ENCODE assay signal across 13 mouse cellular contexts in the genomic region with DNA sequence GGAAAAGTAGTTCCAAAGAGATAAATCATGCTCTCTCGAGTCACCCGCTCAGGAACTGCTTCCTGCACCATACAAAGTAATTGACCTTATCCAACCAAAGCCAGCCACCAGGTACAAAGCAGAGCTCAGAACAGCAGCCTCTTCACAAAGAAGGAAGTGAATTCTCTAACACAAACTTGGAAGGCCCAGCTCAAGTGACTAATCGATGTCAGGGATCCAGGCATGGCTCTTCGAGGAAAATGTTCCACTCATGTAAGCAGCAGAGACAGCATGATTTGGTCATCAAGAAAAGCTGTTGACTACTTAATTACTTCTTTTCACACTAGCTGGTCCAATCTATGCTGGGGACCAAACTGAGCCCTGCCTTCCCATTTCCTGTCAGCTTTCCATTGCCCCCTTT.
DNase-seq lines count a peak whose midpoint lies in the region; ATAC-seq and TF ChIP-seq lines count a peak whose summit lies in the region.
"Had no signal": no experiment of that assay in that cellular context is flagged by ENCODE, and none has a peak within 500 bp of the region (broad histone marks: within the 10 kb centered on the region; RNA-seq: fewer than 3 reads in every experiment).

No protein-coding gene starts in this region.

- 46% methylated on average over 4 of the region's 4 CpGs for WGBS in intestine, embryonic 14.5 days
- WGBS in olfactory bulb, adult 2 months = 70% methylated on average over 4 of the region's 4 CpGs
- WGBS in hindbrain, embryonic 12.5 days = 72% methylated on average over 4 of the region's 4 CpGs

- peak; percentile 79 for DNase-seq in heart, adult 11 months
- DNase-seq in heart, postnatal 25 days (ENCODE audit: low spot score) = no peak
- no peak for DNase-seq in left cerebral cortex, adult 2 months (ENCODE audit: extremely low spot score in 1 of 2, low spot score in 2 of 2)
- DNase-seq in left cerebral cortex, adult 18-20 months (ENCODE audit: low spot score in 2 of 2) = no peak
- DNase-seq in intestine, embryonic 14.5 days (ENCODE audit: low spot score) = no peak
- DNase-seq in thymus, postnatal 10 days (ENCODE audit: low spot score in 2 of 2) = no peak
- DNase-seq: adrenal gland, postnatal 36 days; B cell, adult 2 months; cerebellum, adult 9-11 months had no signal

- H3K4me1 ChIP-seq in intestine, embryonic 14.5 days (replicated peaks; ENCODE audit: control insufficient read depth, insufficient read depth, low read length) = peaks cover 48% of the 10 kb centered on the region
- H3K4me1 ChIP-seq in olfactory bulb, adult 2 months (ENCODE audit: control insufficient read depth, insufficient read depth, low read length) = peaks cover 10% of the 10 kb centered on the region
- peaks cover 30% of the 10 kb centered on the region for H3K4me1 ChIP-seq in hindbrain, embryonic 12.5 days

- no peaks in the 10 kb centered on the region for H3K27me3 ChIP-seq in intestine, embryonic 14.5 days (replicated peaks; ENCODE audit: control insufficient read depth, insufficient read depth, low read length)
- no peaks in the 10 kb centered on the region for H3K27me3 ChIP-seq in hindbrain, embryonic 12.5 days
- H3K27me3 ChIP-seq: Patski had no signal

- H3K36me3 ChIP-seq in intestine, embryonic 14.5 days (ENCODE audit: control insufficient read depth, insufficient read depth, low read length) = no peaks in the 10 kb centered on the region
- no peaks in the 10 kb centered on the region for H3K36me3 ChIP-seq in hindbrain, embryonic 12.5 days
- H3K36me3 ChIP-seq: forebrain, embryonic 10.5 days had no signal

- 0 out of 2 replicates have a peak overlapping the region, but pooled peaks have one; percentile 8 for H3K4me2 ChIP-seq in intestine, embryonic 14.5 days (ENCODE audit: low read length)
- H3K4me2 ChIP-seq in hindbrain, embryonic 12.5 days (replicated peaks) = no peak overlapping the region

- H3K9ac ChIP-seq in intestine, embryonic 14.5 days (ENCODE audit: low read length) = no peak overlapping the region
- no peak overlapping the region for H3K9ac ChIP-seq in hindbrain, embryonic 12.5 days

- ATAC-seq in intestine, embryonic 14.5 days (replicated peaks; ENCODE audit: low FRiP score, low TSS enrichment, low read depth) = no peak
- no peak for ATAC-seq in hindbrain, embryonic 12.5 days (ENCODE audit: low FRiP score)
- ATAC-seq: Patski had no signal

- no peak for TF ChIP-seq POLR2A in olfactory bulb, adult 2 months (IDR thresholded peaks at IDR 0.05; ENCODE audit: insufficient read depth, low read depth, low read length)

- H3K9me3 ChIP-seq in intestine, embryonic 14.5 days (ENCODE audit: control insufficient read depth, low read length) = no peaks in the 10 kb centered on the region
- H3K9me3 ChIP-seq in hindbrain, embryonic 12.5 days (replicated peaks) = no peaks in the 10 kb centered on the region
- H3K9me3 ChIP-seq: forebrain, embryonic 10.5 days had no signal

- peak overlapping the region; percentile 56; the same call in 1 of the 2 replicates for H3K27ac ChIP-seq in left cerebral cortex, adult 2 months
- H3K27ac ChIP-seq in intestine, embryonic 14.5 days (ENCODE audit: low read depth) = peak overlapping the region; percentile 47
- H3K27ac ChIP-seq in olfactory bulb, adult 2 months (ENCODE audit: insufficient read depth, low read depth, low read length) = peak overlapping the region; percentile 75
- H3K27ac ChIP-seq in hindbrain, embryonic 12.5 days = no peak overlapping the region
- H3K27ac ChIP-seq: forebrain, embryonic 10.5 days had no signal

- no peak for TF ChIP-seq CTCF in left cerebral cortex, adult 2 months (IDR thresholded peaks at IDR 0.05)
- TF ChIP-seq CTCF in olfactory bulb, adult 2 months (IDR thresholded peaks at IDR 0.05; ENCODE audit: insufficient read depth, low read depth, low read length) = no peak

- intact Hi-C loops in heart, postnatal 25 days (cut with DNase I) = loop anchor here (5.0 kb wide), 1 partner anchor 39 kb away; no protein-coding TSS in a partner anchor
- intact Hi-C loops in left cerebral cortex, adult 2 months (cut with DNase I) = no loop called here

- no peak overlapping the region for H3K4me3 ChIP-seq in left cerebral cortex, adult 2 months
- H3K4me3 ChIP-seq in intestine, embryonic 14.5 days (ENCODE audit: low read depth, low read length) = no peak overlapping the region
- H3K4me3 ChIP-seq in olfactory bulb, adult 2 months (ENCODE audit: insufficient read depth, low read depth, low read length) = no peak overlapping the region
- H3K4me3 ChIP-seq in hindbrain, embryonic 12.5 days = no peak overlapping the region
- H3K4me3 ChIP-seq: forebrain, embryonic 10.5 days had no signal
